Mouse (Mus musculus) lung, embryonic 14.5 days (tissue): ENCODE data around the gene Pip5k1b. TPM values are rescaled to one million over a fixed set of nuclear protein-coding genes. Genes with fewer than 3 reads are reported as not detected.

Experiments
- ATAC-seq: fragments of 200-750 bp; cut with Nextera tagmentation; 2 replicates; pipeline ENCODE4 v1.8.0; 2017; ENCODE audit warnings: mild to moderate bottlenecking, moderate TSS enrichment, moderate library complexity; ENCODE audit not compliant: insufficient read depth
- DNase-seq: peaks from one replicate; pipeline ENCODE4 v3.0.0-alpha.2; 2015
- H3K27ac ChIP-seq: fragments of 300-500 bp; sonication (generic); 2 replicates; pipeline ENCODE4 v1.5.1; 2014; ENCODE audit warnings: low read depth, mild to moderate bottlenecking, moderate library complexity
- H3K27me3 ChIP-seq: fragments of 300-500 bp; sonication (generic); 2 replicates; pipeline ENCODE4 v1.6.1; 2014; ENCODE audit warnings: low read length, control low read depth; ENCODE audit not compliant: insufficient read depth
- H3K36me3 ChIP-seq: fragments of 300-500 bp; sonication (generic); 2 replicates; pipeline ENCODE4 v1.6.1; 2014; ENCODE audit warnings: control low read depth; ENCODE audit not compliant: insufficient read depth
- H3K4me1 ChIP-seq: fragments of 300-500 bp; sonication (generic); 2 replicates; pipeline ENCODE4 v1.6.1; 2014; ENCODE audit warnings: antibody characterized with exemption, control low read depth; ENCODE audit not compliant: insufficient read depth
- H3K4me2 ChIP-seq: fragments of 300-500 bp; sonication (generic); 2 replicates; pipeline ENCODE4 v1.6.1; 2014; ENCODE audit warnings: mild to moderate bottlenecking
- H3K4me3 ChIP-seq: fragments of 300-500 bp; sonication (generic); 2 replicates; pipeline ENCODE4 v1.5.1; 2014; ENCODE audit warnings: low read depth, low read length
- H3K9ac ChIP-seq: fragments of 300-500 bp; sonication (generic); 2 replicates; pipeline ENCODE4 v1.6.1; 2014
- H3K9me3 ChIP-seq: fragments of 300-500 bp; sonication (generic); 2 replicates; pipeline ENCODE4 v1.6.1; 2016; ENCODE audit warnings: low read depth, low read length, control low read depth
- CTCF ChIP-seq: IDR thresholded peaks from 2 replicates; pipeline ENCODE4 v1.5.1; 2016; ENCODE audit warnings: antibody characterized with exemption, low read depth
- WGBS: fragments of 180-500 bp; shearing (Covaris S2); extraction: QIAGEN DNeasy Blood & Tissue Kit; methylation state at CpG from one replicate; pipeline ENCODE4 v1.1.7; 2014; 5-methylcytosine and 5-hydroxymethylcytosine counted together
- polyA plus RNA-seq: library from polyadenylated mRNA; unstranded; fragments of >200 nt; fragmentation: Nextera tagmentation; extraction: Ambion mirVana; gene quantifications from 2 replicates; pipeline ENCODE4 v1.2.1, GENCODE M21; 2014

Gene Pip5k1b
- polyA plus RNA-seq, 1 experiment from 2014 or later = 2.6 TPM

DNA sequence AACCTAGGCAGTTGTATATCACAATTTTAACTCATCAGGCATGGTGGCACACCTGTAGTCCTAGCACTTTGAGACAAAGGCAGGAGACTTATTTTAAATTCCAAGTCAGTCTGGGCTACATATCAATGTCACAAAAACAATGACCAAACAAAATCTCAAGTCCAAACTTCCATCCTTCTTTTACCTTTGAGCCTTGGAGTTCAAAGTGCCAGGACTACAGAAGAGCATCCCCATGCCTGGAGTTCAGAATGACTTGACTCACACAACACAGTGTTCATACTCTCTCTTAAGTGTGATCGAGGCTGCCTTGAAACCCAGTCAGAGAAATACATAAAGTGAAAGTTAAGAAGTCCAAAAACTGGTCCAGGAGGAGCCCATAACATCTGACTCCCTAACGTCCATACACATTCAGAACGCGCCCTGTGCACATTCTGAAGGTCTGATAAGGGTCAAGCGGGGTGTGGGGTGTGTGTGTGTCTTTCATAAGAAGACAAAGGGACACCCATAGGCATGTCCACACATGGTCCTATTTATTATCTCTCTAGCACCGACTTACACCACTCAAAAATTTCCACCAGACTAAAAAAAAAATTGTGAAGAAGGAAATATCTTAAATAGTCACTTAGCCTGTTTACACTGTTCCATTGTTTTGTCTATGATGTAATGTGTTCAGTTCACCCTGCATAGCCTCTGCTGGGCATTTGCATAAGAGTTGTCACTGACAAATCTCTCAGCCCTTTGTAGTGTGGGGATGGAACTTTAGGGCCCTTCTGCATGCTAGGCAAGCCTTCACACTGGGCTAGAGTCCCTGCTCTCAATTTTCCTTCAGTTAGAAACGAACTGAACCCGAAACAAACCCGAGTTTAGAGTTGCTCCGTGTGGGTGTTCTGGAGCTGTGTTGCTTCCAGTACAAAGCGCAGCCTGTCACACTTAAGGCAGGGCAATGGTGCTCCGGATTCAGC, 296.0 kb downstream of the Pip5k1b start:
- H3K36me3 ChIP-seq = peaks cover 13% of the 10 kb centered on the region; the same call in 1 of the 2 replicates
- ATAC-seq (peak; percentile 46; the same call in 1 of the 2 replicates), DNase-seq (peak; percentile 9)
- no peaks in the 10 kb centered on the region for H3K9me3 ChIP-seq
- peaks cover 5% of the 10 kb centered on the region for H3K4me1 ChIP-seq
- 67% methylated on average over 12 of the region's 12 CpGs for WGBS
- TF ChIP-seq CTCF = no peak
- no peak overlapping the region for H3K4me2 ChIP-seq
- H3K27me3 ChIP-seq = no peaks in the 10 kb centered on the region
- no peak overlapping the region for H3K4me3 ChIP-seq
- peak overlapping the region; percentile 58; the same call in 1 of the 2 replicates for H3K27ac ChIP-seq
- no peak overlapping the region for H3K9ac ChIP-seq

GRCm38 (mm10) chr19:24258368-24258767, 297.3 kb downstream of the Pip5k1b start:
- peak; percentile 77 for DNase-seq
- H3K27ac ChIP-seq = peak overlapping the region; percentile 37

DNA sequence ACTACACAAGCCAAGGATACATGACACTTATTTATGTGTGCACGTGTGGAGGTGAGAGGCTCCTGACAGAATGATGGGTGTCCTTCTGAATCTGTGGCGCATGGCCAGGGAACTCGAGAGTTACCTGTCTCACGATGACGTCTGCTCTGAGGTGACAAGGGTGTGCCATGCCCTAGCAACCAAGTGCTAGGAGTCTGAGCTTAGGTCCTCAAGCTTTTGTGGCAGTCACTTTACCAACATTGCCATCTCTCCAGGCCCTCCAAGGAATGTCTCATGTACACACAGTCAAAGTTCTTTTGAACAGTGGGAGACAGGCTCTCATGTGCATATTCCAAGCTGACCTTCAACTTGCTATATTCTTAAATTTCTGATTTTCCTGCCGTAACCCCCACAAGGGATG, 297.7 kb downstream of the Pip5k1b start:
- DNase-seq (no peak), ATAC-seq (peak; percentile 44; the same call in 1 of the 2 replicates)
- TF ChIP-seq CTCF = no peak
- Histone ChIP-seq H3K4me2 (no peak overlapping the region), H3K4me1 (peaks cover 5% of the 10 kb centered on the region), H3K27ac (peak overlapping the region; percentile 37), H3K4me3 (no peak overlapping the region), H3K9ac (no peak overlapping the region), H3K27me3 (no peaks in the 10 kb centered on the region), H3K9me3 (no peaks in the 10 kb centered on the region), H3K36me3 (peaks cover 7% of the 10 kb centered on the region; the same call in 1 of the 2 replicates)
- 68% methylated on average over 6 of the region's 6 CpGs for WGBS

More at GRCm38 (mm10) chr19:24258368-24258767, 297.3 kb downstream of the Pip5k1b start:
- Histone ChIP-seq H3K4me1 (peaks cover 5% of the 10 kb centered on the region), H3K27me3 (no peaks in the 10 kb centered on the region), H3K36me3 (peaks cover 8% of the 10 kb centered on the region; the same call in 1 of the 2 replicates), H3K4me3 (no peak overlapping the region), H3K9ac (no peak overlapping the region), H3K9me3 (no peaks in the 10 kb centered on the region), H3K4me2 (no peak overlapping the region)
- WGBS = 29% methylated on average over 5 of the region's 5 CpGs
- TF ChIP-seq CTCF = no peak
- ATAC-seq = peak; percentile 79

DNA sequence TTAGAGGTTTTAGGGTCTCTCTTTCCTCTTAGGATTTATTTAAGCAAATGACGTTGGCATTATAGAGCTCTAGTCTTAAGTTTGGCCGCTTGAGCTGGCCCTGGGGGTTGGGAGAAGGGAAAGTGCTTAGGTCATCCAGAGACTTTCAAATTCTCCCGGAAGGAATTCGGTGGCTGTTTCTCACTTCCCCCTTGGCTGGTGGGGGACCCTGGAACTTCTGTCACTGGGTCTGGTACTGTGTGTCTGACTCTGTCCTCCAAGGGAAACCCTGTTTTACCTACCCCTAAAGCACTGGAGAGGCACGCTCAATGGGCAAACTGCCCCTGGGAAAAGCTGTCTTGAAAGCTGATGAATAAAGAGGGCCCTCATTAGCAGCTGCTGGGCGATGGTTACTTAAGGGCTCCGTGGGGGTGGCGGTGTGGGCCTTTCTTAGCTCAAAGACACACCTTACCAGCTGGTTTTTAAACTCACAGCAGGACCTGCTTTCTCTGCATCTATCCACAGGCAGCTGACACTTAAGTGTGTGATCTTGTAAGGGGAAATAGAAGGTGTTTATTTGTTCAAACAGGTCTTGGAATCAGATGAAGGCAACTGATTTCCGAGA, 301.9 kb downstream of the Pip5k1b start:
- H3K9ac ChIP-seq = no peak overlapping the region
- H3K9me3 ChIP-seq = no peaks in the 10 kb centered on the region
- no peak for TF ChIP-seq CTCF
- DNase-seq (peak; percentile 24), ATAC-seq (no peak)
- H3K4me1 ChIP-seq = peaks cover 16% of the 10 kb centered on the region
- 17% methylated on average over 9 of the region's 9 CpGs for WGBS
- H3K27ac ChIP-seq = 0 out of 2 replicates have a peak overlapping the region, but pooled peaks have one; percentile 15
- H3K4me2 ChIP-seq = no peak overlapping the region
- H3K4me3 ChIP-seq = no peak overlapping the region
- H3K36me3 ChIP-seq = no peaks in the 10 kb centered on the region
- H3K27me3 ChIP-seq = no peaks in the 10 kb centered on the region

- no peak for TF ChIP-seq CTCF
- H3K36me3 ChIP-seq = no peaks in the 10 kb centered on the region
- 7% methylated on average over 6 of the region's 6 CpGs for WGBS
- H3K9me3 ChIP-seq = no peaks in the 10 kb centered on the region
- DNase-seq = peak; percentile 66
- H3K27me3 ChIP-seq = no peaks in the 10 kb centered on the region
- H3K4me1 ChIP-seq = peaks cover 17% of the 10 kb centered on the region
- peak overlapping the region; percentile 77 for H3K27ac ChIP-seq
- ATAC-seq = peak; percentile 72; the same call in 1 of the 2 replicates
- H3K9ac ChIP-seq = 0 out of 2 replicates have a peak overlapping the region, but pooled peaks have one; percentile 10
- H3K4me2 ChIP-seq = peak overlapping the region; percentile 35
- H3K4me3 ChIP-seq = no peak overlapping the region
Observed at GRCm38 (mm10) chr19:24251869-24252268, 303.8 kb downstream of the Pip5k1b start.

Other genes with a start within 250 kb of the Pip5k1b start
- 47.0 and 48.3 TPM in 2 replicates for gene Fam122a, start 78.5 kb downstream of the Pip5k1b start, polyA plus RNA-seq
- gene Tmem252, start 118.1 kb upstream of the Pip5k1b start, polyA plus RNA-seq = 3.0 and 3.5 TPM in 2 replicates